Mouse (Mus musculus) mouse trophoblast stem cell (cell line): ENCODE results near the gene Msh4.
"Not testable (repeated sequence)": the region's sequence is repeated elsewhere in the genome, so short reads cannot be mapped to it uniquely, and the experiment has no call there.

Source experiments
- in situ Hi-C, 2 experiments: fragments of 300-500 bp; cut with MseI, MboI; formaldehyde crosslinking; loops; 2 replicates in 1 of 2; 3 replicates in 1 of 2; pipeline ENCODE4 v1.15.1; 2025

Msh4 gene

DNA sequence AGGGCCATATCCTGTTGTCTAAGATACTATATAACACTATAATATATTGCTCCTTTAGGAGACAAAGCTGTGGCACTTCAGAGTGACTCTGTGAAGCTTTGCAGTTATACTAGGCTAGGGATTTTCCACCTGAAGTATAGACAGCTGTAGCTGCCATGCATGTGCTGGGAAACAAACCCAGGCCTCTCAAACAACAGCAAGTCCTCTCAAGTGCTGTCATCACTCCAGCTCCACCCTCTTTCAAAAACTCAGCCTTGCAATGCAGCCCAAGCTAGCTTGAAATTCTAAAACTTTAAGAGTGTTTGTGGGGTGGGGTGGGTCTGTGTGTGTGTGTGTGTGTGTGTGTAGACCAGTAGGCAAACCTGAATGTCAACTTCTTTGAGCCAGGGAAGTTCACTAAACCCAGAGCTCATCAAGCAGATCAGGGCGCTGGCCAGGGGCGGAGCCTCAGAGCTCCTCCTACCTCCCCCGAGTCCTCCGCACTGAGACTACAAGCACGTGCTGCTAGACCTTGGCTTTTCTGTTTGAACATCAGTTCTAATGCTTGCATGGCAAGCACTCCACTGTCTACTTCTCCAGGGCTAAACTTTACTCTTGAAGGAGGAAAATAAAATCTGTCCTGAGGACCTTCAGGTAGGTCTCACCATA, 56.4 kb downstream of the Msh4 start:
- in situ Hi-C loops, result no loop called here

- in situ Hi-C loops, result no loop called here
These were observed 58.7 kb downstream of the Msh4 start for GRCm38 (mm10) chr3:153847207-153847733.

- in situ Hi-C loops, result no loop called here
These were observed 59.8 kb downstream of the Msh4 start for GRCm38 (mm10) chr3:153846109-153846508.

- in situ Hi-C loops, result no loop called here
These were observed 60.4 kb downstream of the Msh4 start for GRCm38 (mm10) chr3:153845500-153845899.

DNA sequence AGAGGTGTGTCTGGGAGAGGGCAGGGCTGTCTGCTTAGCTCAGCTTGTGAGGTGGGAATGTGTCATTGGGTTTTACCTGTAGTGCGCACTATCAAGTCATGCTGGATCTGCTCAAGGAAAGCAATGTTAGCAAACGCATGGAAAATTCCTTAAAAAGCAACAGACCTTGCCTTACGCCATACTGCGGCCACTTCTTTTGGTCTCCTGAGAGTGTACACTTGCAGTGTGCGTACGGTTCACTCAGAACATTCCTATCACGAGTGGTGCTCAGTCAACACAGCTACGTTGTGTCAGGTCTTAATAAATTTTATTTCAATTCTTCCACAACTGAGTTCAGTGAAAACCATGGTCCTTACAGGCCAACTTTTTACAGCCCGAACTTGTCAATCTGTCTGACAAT, 61.2 kb downstream of the Msh4 start:
- in situ Hi-C loops, result no loop called here

DNA sequence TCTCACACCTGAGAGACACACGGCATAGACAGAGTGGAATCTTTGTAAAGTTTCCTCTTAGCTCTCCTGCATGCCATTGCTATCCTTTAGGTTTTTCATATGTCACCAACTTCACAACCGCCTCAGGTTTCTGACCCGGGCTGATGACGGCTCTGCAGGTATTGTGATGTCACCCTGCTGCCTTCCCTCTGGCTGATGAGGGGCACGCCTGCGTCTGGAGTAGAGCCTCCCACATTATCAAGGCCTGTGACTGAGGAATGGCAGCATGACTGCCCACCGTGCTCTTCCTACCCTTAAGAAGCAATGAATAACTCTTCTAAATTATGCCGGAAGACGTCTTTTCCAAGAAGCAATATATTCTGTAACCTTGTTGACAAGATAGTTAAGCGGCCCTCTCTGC, 61.9 kb downstream of the Msh4 start, which contains the start of gene Asb17:
TSS of gene Asb17 (plus strand) at position 180 of the 400 bp plus-strand sequence.
- in situ Hi-C loops, result no loop called here

GRCm38 (mm10) chr3:153837593-153837992, 68.3 kb downstream of the Msh4 start:
- in situ Hi-C loops, result no loop called here

GRCm38 (mm10) chr3:153836316-153836715, 69.6 kb downstream of the Msh4 start:
- in situ Hi-C loops, result no loop called here

DNA sequence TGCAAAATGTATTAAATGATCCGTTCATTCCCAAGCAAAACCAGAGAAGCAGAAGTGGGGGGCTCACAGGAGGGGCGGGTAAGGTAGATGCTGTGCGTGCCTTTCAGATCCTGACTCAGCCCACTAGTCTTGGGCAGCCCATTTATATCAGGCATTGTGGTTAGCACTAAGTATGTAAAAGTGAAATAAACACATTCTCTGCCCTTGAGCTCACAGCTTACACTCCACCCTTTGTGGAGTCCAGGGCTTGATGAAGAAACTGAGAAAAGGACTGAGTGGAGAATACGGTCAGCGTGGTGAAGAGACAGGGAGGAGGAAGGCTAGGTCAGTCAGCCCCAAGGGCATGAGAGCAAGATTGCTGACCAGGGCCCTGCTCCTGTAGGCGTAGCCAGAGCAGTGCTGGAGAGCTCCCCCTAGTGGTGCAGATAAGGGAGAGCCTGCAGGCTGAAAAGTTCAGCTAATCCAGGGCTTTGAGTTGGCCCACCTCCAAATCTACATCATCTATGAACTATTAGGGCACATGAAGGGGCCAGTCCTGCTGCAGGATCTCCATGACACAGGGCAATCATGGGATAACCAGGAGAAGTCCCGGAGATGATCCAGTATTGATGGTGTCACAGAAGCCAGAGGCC, 70.4 kb downstream of the Msh4 start:
- in situ Hi-C loops, result no loop called here

DNA sequence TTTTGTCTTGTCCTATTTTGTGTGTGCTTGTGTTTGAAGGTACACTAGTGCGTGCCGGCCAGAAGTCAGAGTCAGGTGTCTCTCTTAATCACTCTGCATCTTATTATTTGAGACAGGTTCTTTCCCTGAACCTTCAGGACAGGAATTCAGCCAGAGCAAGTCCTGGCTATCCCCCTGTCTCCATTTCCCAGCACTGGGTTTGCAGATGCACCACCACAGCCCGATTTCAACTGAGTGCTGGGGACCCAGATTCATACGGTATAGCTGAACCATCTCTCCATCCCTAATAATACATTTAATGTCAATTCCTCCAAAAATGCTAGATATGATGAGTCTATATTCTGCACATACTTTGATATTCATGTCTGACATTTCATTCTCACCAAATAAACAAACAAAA, 71.9 kb downstream of the Msh4 start:
- in situ Hi-C loops, result no loop called here

GRCm38 (mm10) chr3:153832654-153832945, 73.3 kb downstream of the Msh4 start:
- in situ Hi-C loops, result no loop called here

DNA sequence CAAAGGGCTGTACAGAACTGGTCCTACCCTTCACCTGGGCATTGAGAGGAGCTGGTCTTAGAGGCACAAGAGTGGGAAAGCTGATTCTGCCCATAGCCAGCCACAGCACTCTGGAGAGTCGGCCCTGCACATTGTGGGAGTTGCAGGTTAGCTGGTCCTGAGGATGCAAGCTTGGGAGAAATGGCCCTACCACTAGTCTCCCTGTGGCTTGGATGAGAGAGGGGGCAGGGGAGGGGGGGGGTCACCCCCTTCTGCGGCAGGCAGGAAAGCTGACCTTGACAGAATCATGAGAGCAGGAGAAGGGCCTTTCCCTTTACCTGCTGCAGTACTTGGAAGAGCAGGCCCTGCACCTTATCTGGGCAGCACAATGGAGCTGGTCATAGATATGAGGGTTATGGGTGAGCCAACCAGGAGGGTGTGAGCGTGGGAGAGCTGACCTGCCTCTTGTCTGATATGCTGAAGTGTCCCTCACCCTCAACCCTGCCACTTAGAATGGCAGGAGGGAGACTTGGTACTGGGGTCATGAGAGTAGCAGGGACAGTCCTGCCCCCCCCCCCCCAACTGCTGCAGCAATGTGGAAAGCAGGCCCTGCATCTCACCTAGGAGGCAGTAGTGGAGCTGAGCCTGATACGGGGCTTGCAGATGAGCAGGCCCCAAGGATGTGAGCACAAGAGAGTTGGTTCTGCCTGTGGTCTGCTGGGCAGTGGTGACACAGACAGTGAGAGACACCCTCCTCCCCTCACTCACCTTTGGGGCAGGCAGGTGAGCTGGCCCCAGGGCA, 73.9 kb downstream of the Msh4 start:
- in situ Hi-C loops, result no loop called here

GRCm38 (mm10) chr3:153831014-153831872, 74.7 kb downstream of the Msh4 start:
- in situ Hi-C loops, result no loop called here

DNA sequence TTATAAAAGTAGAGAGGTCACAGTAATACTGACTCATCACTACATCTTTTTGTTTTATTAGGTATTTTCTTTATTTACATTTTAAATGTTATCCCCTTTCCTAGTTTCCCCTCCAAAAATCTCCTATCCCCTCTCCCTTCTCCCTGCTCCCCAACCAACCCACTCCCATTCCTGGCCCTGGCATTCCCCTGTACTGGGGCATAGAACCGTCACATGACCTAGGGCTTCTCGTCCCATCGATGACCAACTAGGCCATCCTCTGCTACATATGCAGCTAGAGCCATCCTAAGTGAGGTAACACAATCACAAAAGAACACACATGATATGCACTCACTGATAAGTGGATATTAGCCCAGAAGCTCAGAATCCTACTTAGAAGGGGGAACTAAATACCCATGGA, 76.2 kb downstream of the Msh4 start:
- in situ Hi-C loops, result not testable (repeated sequence)

GRCm38 (mm10) chr3:153826616-153827015, 79.3 kb downstream of the Msh4 start:
- in situ Hi-C loops, result no loop called here

DNA sequence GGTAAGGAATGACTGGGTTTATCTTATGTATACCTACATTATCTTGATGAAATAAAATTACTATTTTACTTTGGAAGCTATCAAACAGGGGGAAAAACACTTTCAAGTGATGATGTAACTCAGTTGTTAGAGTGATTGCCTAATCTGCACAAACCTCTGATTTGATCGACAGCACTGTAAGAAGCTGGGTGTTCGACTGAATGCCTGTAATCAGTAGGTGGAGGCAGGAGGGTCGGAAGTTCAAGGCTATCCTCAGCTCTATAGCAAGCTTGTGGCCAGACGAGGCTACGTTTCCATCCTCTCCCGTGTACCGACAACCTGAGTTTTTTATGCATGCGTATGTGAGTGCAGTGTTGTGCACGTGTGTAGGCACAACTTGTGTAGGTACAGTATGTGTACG, 80.7 kb downstream of the Msh4 start:
- in situ Hi-C loops, result no loop called here

- in situ Hi-C loops, result no loop called here
These were observed 82.0 kb downstream of the Msh4 start for GRCm38 (mm10) chr3:153823671-153824515.

- in situ Hi-C loops, result no loop called here
These were observed 86.5 kb downstream of the Msh4 start for GRCm38 (mm10) chr3:153819438-153819837.

GRCm38 (mm10) chr3:153818723-153819122, 87.2 kb downstream of the Msh4 start:
- in situ Hi-C loops, result no loop called here

- in situ Hi-C loops, result no loop called here
These were observed 88.5 kb downstream of the Msh4 start for GRCm38 (mm10) chr3:153817376-153817890.

- in situ Hi-C loops, result no loop called here
These were observed 91.9 kb downstream of the Msh4 start for GRCm38 (mm10) chr3:153814026-153814425.
